Mouse (Mus musculus) telencephalon, adult 2 months (tissue): ENCODE results near the gene Olfr652.

Experiments used
- DNase-seq: peaks from one replicate; pipeline ENCODE4 v3.0.0-alpha.2; 2011; ENCODE audit warnings: low read depth, low spot score

Gene Olfr652

GRCm38 (mm10) chr7:104560601-104561000 lies at the start of gene Olfr652:
Gene Olfr652, plus strand, starts transcription at chr7:104560901.
- DNase-seq = no peak

GRCm38 (mm10) chr7:104549833-104550232 lies 10.9 kb upstream of the Olfr652 start, which contains the start of gene Olfr651:
Gene Olfr651, plus strand, starts transcription at chr7:104550133.
- no peak for DNase-seq

GRCm38 (mm10) chr7:104552700-104553099 lies 8.0 kb upstream of the Olfr652 start:
- no peak for DNase-seq

GRCm38 (mm10) chr7:104577014-104577413 lies 16.3 kb downstream of the Olfr652 start, which contains the start of gene Olfr653:
Gene Olfr653, plus strand, starts transcription at chr7:104577314.
- no peak for DNase-seq

GRCm38 (mm10) chr7:104580846-104581245 lies 20.1 kb downstream of the Olfr652 start:
- DNase-seq = no peak

- no peak for DNase-seq
These were observed 20.7 kb downstream of the Olfr652 start for GRCm38 (mm10) chr7:104581429-104581828.

GRCm38 (mm10) chr7:104586725-104587124 lies 26.0 kb downstream of the Olfr652 start, which contains the start of gene Olfr654:
Gene Olfr654, plus strand, starts transcription at chr7:104587025.
- no peak for DNase-seq

- DNase-seq = no peak
These were observed 27.6 kb downstream of the Olfr652 start for GRCm38 (mm10) chr7:104588274-104588673.

GRCm38 (mm10) chr7:104601679-104602078 lies 41.0 kb downstream of the Olfr652 start, which contains the start of gene Olfr655:
Gene Olfr655, minus strand, starts transcription at chr7:104601779.
- no peak for DNase-seq

GRCm38 (mm10) chr7:104603173-104603572 lies 42.5 kb downstream of the Olfr652 start:
- no peak for DNase-seq

GRCm38 (mm10) chr7:104604727-104605126 lies 44.0 kb downstream of the Olfr652 start:
- no peak for DNase-seq

GRCm38 (mm10) chr7:104613655-104614054 lies 53.0 kb downstream of the Olfr652 start, which contains the start of gene Olfr656:
Gene Olfr656, plus strand, starts transcription at chr7:104613955.
- no peak for DNase-seq
